In genomic region chr8:95853102-95853843, GRCm38 (mm10) we compare ENCODE assay signal across 8 mouse cellular contexts. TPM values are rescaled to one million over a fixed set of nuclear protein-coding genes. Genes with fewer than 3 reads are reported as not detected.
DNase-seq lines count a peak whose midpoint lies in the region; ATAC-seq lines count a peak whose summit lies in the region.

Slc38a7 (minus strand) TSS chr8:95853539.

- no peaks in the 10 kb centered on the region for H3K27me3 ChIP-seq in intestine, embryonic 14.5 days (replicated peaks; ENCODE audit: control insufficient read depth, insufficient read depth, low read length)

- WGBS in intestine, embryonic 14.5 days, result 21% methylated on average over 22 of the region's 22 CpGs

- H3K9ac ChIP-seq in intestine, embryonic 14.5 days (ENCODE audit: low read length), result peak within 1 kb of the TSS; percentile 57

- H3K4me3 ChIP-seq in intestine, embryonic 14.5 days (ENCODE audit: low read depth, low read length), result peak within 1 kb of the TSS; percentile 63

- no peak within 1 kb of the TSS for H3K27ac ChIP-seq in intestine, embryonic 14.5 days (ENCODE audit: low read depth)

- intact Hi-C loops in left cerebral cortex, postnatal 10 days (cut with DNase I), result no loop called here

- peaks cover 9% of the 10 kb centered on the region for H3K4me1 ChIP-seq in intestine, embryonic 14.5 days (replicated peaks; ENCODE audit: control insufficient read depth, insufficient read depth, low read length)

- H3K4me2 ChIP-seq in intestine, embryonic 14.5 days (ENCODE audit: low read length), result peak within 1 kb of the TSS; percentile 68

- ATAC-seq in intestine, embryonic 14.5 days (replicated peaks; ENCODE audit: low FRiP score, low TSS enrichment, low read depth), result peak; percentile 96
- ATAC-seq in megakaryocyte progenitor cell, adult 5-6 weeks (replicated peaks; ENCODE audit: poor library complexity), result peak; percentile 91

- peaks cover 3% of the 10 kb centered on the region; the same call in 1 of the 2 replicates for H3K36me3 ChIP-seq in intestine, embryonic 14.5 days (ENCODE audit: control insufficient read depth, insufficient read depth, low read length)

- no peaks in the 10 kb centered on the region for H3K9me3 ChIP-seq in intestine, embryonic 14.5 days (ENCODE audit: control insufficient read depth, low read length)

- DNase-seq in adrenal gland, adult 2 months, result peak; percentile 84
- peak; percentile 64 for DNase-seq in embryo, embryonic 11.5 days (ENCODE audit: low read depth, low spot score)
- peak; percentile 62 for DNase-seq in gastrocnemius, postnatal 25 days
- peak; percentile 77 for DNase-seq in intestine, embryonic 14.5 days (ENCODE audit: low spot score)
- DNase-seq in left cerebral cortex, postnatal 10 days (ENCODE audit: extremely low spot score in 1 of 2, low spot score in 2 of 2), result peak; percentile 73 to 88
- DNase-seq in right cerebral cortex, postnatal 10 days (ENCODE audit: low spot score in 2 of 2), result peak; percentile 85 to 94
- DNase-seq in yolk sac, embryonic 10.5 days (ENCODE audit: low spot score), result peak; percentile 87

RNA-seq across cellular contexts. Expression of gene Slc38a7, which starts in this region (rescaled TPM):
- 10 to 100 TPM; 16.8 to 20.8 TPM for total RNA-seq in adrenal gland, adult 2 months (2021)
- polyA plus RNA-seq in adrenal gland, adult 2 months (2012; rRNA removed), result 26.7 and 34.1 TPM in 2 replicates
- 1 to 10 TPM; 4.5 to 5.5 TPM for total RNA-seq in gastrocnemius, postnatal 25 days (2021)
- polyA plus RNA-seq in intestine, embryonic 14.5 days (2014; fragmentation: Nextera tagmentation; extraction: Ambion mirVana), result 17.2 and 17.5 TPM in 2 replicates
- 10 to 100 TPM; 31.4 to 35.4 TPM for total RNA-seq in left cerebral cortex, postnatal 10 days (2021)
- 6.4 and 6.8 TPM in 2 replicates for total RNA-seq in megakaryocyte progenitor cell, adult 5-6 weeks (2015)
- 4.2 and 5.1 TPM in 2 replicates for total RNA-seq in megakaryocyte progenitor cell, adult 5-6 weeks (2017)
